Mouse (Mus musculus): ENCODE results near the gene Qk.

DNA sequence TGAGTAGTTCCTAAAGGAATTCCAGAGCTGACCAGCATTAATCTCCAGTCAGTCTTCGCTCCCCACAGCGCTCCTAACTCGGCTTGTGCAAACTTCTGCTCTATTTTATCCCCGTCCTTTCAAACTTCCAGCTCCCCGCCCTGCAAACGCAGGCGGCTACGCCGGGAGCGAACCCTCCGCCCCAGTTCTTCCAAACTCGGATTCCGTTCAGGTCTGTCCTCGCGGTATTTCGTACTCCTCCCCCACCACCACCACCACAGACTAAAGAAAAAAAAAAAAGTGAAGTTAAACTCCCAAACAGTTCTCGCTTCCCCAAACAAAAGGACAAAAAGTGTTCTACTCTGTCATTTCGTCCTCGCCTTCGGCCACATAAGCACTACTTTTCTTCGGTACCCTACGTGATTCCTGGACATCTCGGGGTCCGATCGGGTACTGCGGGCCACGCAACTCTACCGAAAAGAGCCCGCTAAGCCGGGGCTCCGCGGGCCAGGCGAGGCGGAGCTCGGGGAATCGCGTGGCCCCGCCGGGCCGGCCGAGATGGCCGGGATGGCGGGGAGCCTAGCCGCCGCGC is 1.6 kb downstream of the Qk start:
- no peak for TF ChIP-seq CTCF (IDR thresholded peaks at IDR 0.05 in 2 of 3, conservative IDR thresholded peaks at IDR 0.05 in 1 of 3; ENCODE audit: control insufficient read depth in 1 of 3, insufficient read depth in 1 of 3, low read depth in 2 of 3, low read length in 3 of 3, poor library complexity in 1 of 3, severe bottlenecking in 1 of 3)
- TF ChIP-seq USF2 (IDR thresholded peaks at IDR 0.05; ENCODE audit: borderline replicate concordance in 1 of 2, insufficient read depth in 1 of 2, low read depth in 1 of 2, low read length in 2 of 2), result no peak
- TF ChIP-seq CHD2 (IDR thresholded peaks at IDR 0.05; ENCODE audit: low read length), result peak; percentile 94
- peak; percentile 61 for TF ChIP-seq NELFE (IDR thresholded peaks at IDR 0.05; ENCODE audit: low read depth, low read length)
- no peak for TF ChIP-seq ZMIZ1 (IDR thresholded peaks at IDR 0.05; ENCODE audit: low read depth, low read length)
- 0 out of 4 replicates have a peak, but pooled peaks of 1 of the 2 experiments have one; percentile 4 for TF ChIP-seq EP300 (IDR thresholded peaks at IDR 0.05; ENCODE audit: low read depth in 1 of 2, low read length in 2 of 2)
- peak in 1 of 2 experiments; percentile 68; a peak in 3 of 4 replicates for TF ChIP-seq POLR2A (IDR thresholded peaks at IDR 0.05; ENCODE audit: control insufficient read depth in 1 of 2, insufficient read depth in 1 of 2, low read depth in 1 of 2, low read length in 2 of 2, poor library complexity in 1 of 2)
- no peak for TF ChIP-seq CHD1 (IDR thresholded peaks at IDR 0.05; ENCODE audit: low read depth, low read length)
- no peak for TF ChIP-seq GABPA (IDR thresholded peaks at IDR 0.05; ENCODE audit: low read depth, low read length)

All from MEL (cell line).